Mouse (Mus musculus) liver, postnatal 0 days (tissue): ENCODE measurements at regions not wholly inside any gene's neighbourhood (a gene's known extent, or its start where the extent isn't known, plus 50 kb on each side); places are given as distances from the start of the nearest gene placed in this dataset.

Experiments
- CTCF ChIP-seq: sonication (generic); IDR thresholded peaks from 2 replicates; pipeline ENCODE4 v1.5.1; 2016; ENCODE audit warnings: antibody characterized with exemption, low read depth
- EP300 ChIP-seq: IDR thresholded peaks from 2 replicates; pipeline ENCODE4 v1.6.1; 2016; ENCODE audit warnings: antibody characterized with exemption, low read depth, mild to moderate bottlenecking

- TF ChIP-seq CTCF (no peak), EP300 (no peak)
Observed at GRCm38 (mm10) chr14:71231223-71231815, 631.7 kb upstream of the Fam160b2 start.
